Mouse (Mus musculus) G1E (cell line): ENCODE measurements around the gene Fancc. TPM values are rescaled to one million over a fixed set of nuclear protein-coding genes. Genes with fewer than 3 reads are reported as not detected.

ENCODE experiments used
- ATAC-seq: 2 replicates; pipeline ENCODE4 v1.8.0; 2016; ENCODE audit warnings: mild to moderate bottlenecking; ENCODE audit not compliant: insufficient number of reproducible peaks, poor library complexity, low FRiP score, severe bottlenecking; ENCODE audit errors: extremely low read depth
- DNase-seq: peaks from one replicate; pipeline ENCODE4 v3.0.0; 2012; ENCODE audit warnings: low spot score
- H3K27me3 ChIP-seq: 2 replicates; pipeline ENCODE4 v1.6.1; 2012; ENCODE audit warnings: mild to moderate bottlenecking, low read length, inconsistent platforms; ENCODE audit not compliant: insufficient read depth
- H3K36me3 ChIP-seq: replicated peaks from 2 replicates; pipeline ENCODE3; 2012; ENCODE audit warnings: mild to moderate bottlenecking, inconsistent platforms
- H3K4me1 ChIP-seq: 2 replicates; pipeline ENCODE4 v1.6.1; 2012; ENCODE audit warnings: low read depth, low read length, inconsistent platforms, mixed read lengths; ENCODE audit not compliant: insufficient read depth
- H3K4me3 ChIP-seq: 2 replicates; pipeline ENCODE4 v1.5.1; 2012; ENCODE audit warnings: low read depth, mild to moderate bottlenecking, inconsistent platforms, low read length, moderate library complexity, mixed read lengths
- H3K9me3 ChIP-seq: replicated peaks from 2 replicates; pipeline ENCODE4 v1.6.1; 2012; ENCODE audit warnings: inconsistent platforms
- CTCF ChIP-seq: IDR thresholded peaks from 2 replicates; pipeline ENCODE4 v1.5.1; 2012; ENCODE audit warnings: low read depth, low read length, inconsistent platforms, mixed read lengths
- GATA1 ChIP-seq: IDR thresholded peaks from 2 replicates; pipeline ENCODE4 v1.6.1; 2012; ENCODE audit warnings: borderline replicate concordance, low read length, inconsistent platforms, mixed read lengths
- GATA2 ChIP-seq: IDR thresholded peaks from 2 replicates; pipeline ENCODE4 v1.6.1; 2012; ENCODE audit warnings: low read depth, low read length, inconsistent platforms, borderline replicate concordance
- POLR2AphosphoS5 ChIP-seq: IDR thresholded peaks from 2 replicates; pipeline ENCODE4 v1.6.1; 2012; ENCODE audit warnings: low read depth, low read length, inconsistent platforms; ENCODE audit not compliant: insufficient replicate concordance
- TAL1 ChIP-seq: conservative IDR thresholded peaks from 2 replicates; pipeline ENCODE4 v1.6.1; 2012; ENCODE audit warnings: low read depth, low read length, inconsistent platforms, mixed read lengths
- polyA plus RNA-seq: library from polyadenylated mRNA; stranded (reverse); fragments of >175 nt; gene quantifications from 2 replicates; pipeline ENCODE4 v1.2.3, GENCODE M21; 2012
- total RNA-seq, 2 experiments: library from RNA; stranded (forward) in 1 of 2; stranded (reverse) in 1 of 2; fragments of 200-1000 nt in 1 of 2; fragments of >200 nt in 1 of 2; fragmentation: Nextera tagmentation in 1 of 2; gene quantifications; 2 replicates each; pipeline ENCODE4 v1.2.3; 2014 to 2017

Gene Fancc
- total and polyA plus RNA-seq, 3 experiments, result 2.7 to 13.7 (median 6.8) TPM

- Histone ChIP-seq H3K27me3 (no peaks in the 10 kb centered on the region), H3K9me3 (no peaks in the 10 kb centered on the region), H3K4me3 (no peak overlapping the region), H3K36me3 (peaks cover 94% of the 10 kb centered on the region), H3K4me1 (no peaks in the 10 kb centered on the region; the same call in 1 of the 2 replicates)
- DNase-seq (no peak), ATAC-seq (no peak)
- TF ChIP-seq GATA2 (no peak), GATA1 (no peak), CTCF (no peak), POLR2AphosphoS5 (no peak), TAL1 (no peak)
Observed at GRCm38 (mm10) chr13:63542796-63543384, 45.8 kb upstream of the Fancc start.

GRCm38 (mm10) chr13:63541510-63541909, 44.4 kb upstream of the Fancc start:
- TF ChIP-seq GATA1 (no peak), CTCF (no peak), GATA2 (no peak), TAL1 (no peak), POLR2AphosphoS5 (no peak)
- DNase-seq (no peak), ATAC-seq (no peak)
- H3K36me3 ChIP-seq, result peaks cover 95% of the 10 kb centered on the region
- no peaks in the 10 kb centered on the region for H3K27me3 ChIP-seq
- H3K4me3 ChIP-seq, result no peak overlapping the region
- H3K4me1 ChIP-seq, result no peaks in the 10 kb centered on the region; the same call in 1 of the 2 replicates
- no peaks in the 10 kb centered on the region for H3K9me3 ChIP-seq

GRCm38 (mm10) chr13:63540584-63540983, 43.5 kb upstream of the Fancc start:
- Histone ChIP-seq H3K27me3 (no peaks in the 10 kb centered on the region), H3K9me3 (no peaks in the 10 kb centered on the region), H3K4me3 (no peak overlapping the region), H3K36me3 (peaks cover 97% of the 10 kb centered on the region), H3K4me1 (no peaks in the 10 kb centered on the region; the same call in 1 of the 2 replicates)
- DNase-seq (no peak), ATAC-seq (no peak)
- TF ChIP-seq TAL1 (no peak), CTCF (no peak), GATA1 (no peak), GATA2 (no peak)

GRCm38 (mm10) chr13:63534981-63535380, 37.9 kb upstream of the Fancc start:
- H3K27me3 ChIP-seq, result no peaks in the 10 kb centered on the region
- H3K4me3 ChIP-seq, result no peak overlapping the region
- DNase-seq (no peak), ATAC-seq (no peak)
- no peaks in the 10 kb centered on the region for H3K9me3 ChIP-seq
- H3K36me3 ChIP-seq, result peaks cover 99% of the 10 kb centered on the region
- TF ChIP-seq GATA2, result no peak
- TF ChIP-seq POLR2AphosphoS5, result no peak
- TF ChIP-seq GATA1, result no peak
- TF ChIP-seq TAL1, result no peak
- TF ChIP-seq CTCF, result no peak
- H3K4me1 ChIP-seq, result peaks cover 5% of the 10 kb centered on the region

- TF ChIP-seq GATA2 (no peak), CTCF (no peak)
Observed at GRCm38 (mm10) chr13:63530857-63531256, 33.8 kb upstream of the Fancc start.

GRCm38 (mm10) chr13:63530371-63530764, 33.3 kb upstream of the Fancc start:
- H3K4me3 ChIP-seq, result no peak overlapping the region
- TF ChIP-seq POLR2AphosphoS5 (no peak), CTCF (no peak), GATA2 (no peak), TAL1 (no peak), GATA1 (no peak)
- peaks cover 99% of the 10 kb centered on the region for H3K36me3 ChIP-seq
- DNase-seq (no peak), ATAC-seq (no peak)
- H3K9me3 ChIP-seq, result no peaks in the 10 kb centered on the region
- no peaks in the 10 kb centered on the region for H3K27me3 ChIP-seq
- peaks cover 31% of the 10 kb centered on the region for H3K4me1 ChIP-seq

More at GRCm38 (mm10) chr13:63530857-63531256, 33.8 kb upstream of the Fancc start:
- peaks cover 99% of the 10 kb centered on the region for H3K36me3 ChIP-seq
- no peak overlapping the region for H3K4me3 ChIP-seq
- no peak for DNase-seq
- no peak for ATAC-seq
- no peaks in the 10 kb centered on the region for H3K9me3 ChIP-seq
- peaks cover 31% of the 10 kb centered on the region for H3K4me1 ChIP-seq
- no peaks in the 10 kb centered on the region for H3K27me3 ChIP-seq

- H3K9me3 ChIP-seq, result no peaks in the 10 kb centered on the region
- no peak for ATAC-seq
- peaks cover 31% of the 10 kb centered on the region for H3K4me1 ChIP-seq
- H3K4me3 ChIP-seq, result no peak overlapping the region
- H3K36me3 ChIP-seq, result peaks cover 99% of the 10 kb centered on the region
- no peak for DNase-seq
- no peaks in the 10 kb centered on the region for H3K27me3 ChIP-seq
- TF ChIP-seq CTCF (no peak), GATA1 (no peak), GATA2 (no peak), POLR2AphosphoS5 (no peak), TAL1 (no peak)
Observed at GRCm38 (mm10) chr13:63529602-63530370, 32.7 kb upstream of the Fancc start.
